Mouse (Mus musculus): ENCODE measurements at regions not wholly inside any gene's neighbourhood (a gene's known extent, or its start where the extent isn't known, plus 50 kb on each side); places are given as distances from the start of the nearest gene placed in this dataset.

GRCm38 (mm10) chr16:86209319-86209718, 307.7 kb upstream of the Adamts5 start:
- TF ChIP-seq CTCF (IDR thresholded peaks at IDR 0.05; ENCODE audit: extremely low read depth, insufficient read depth, insufficient read length, insufficient replicate concordance) = no peak
- TF ChIP-seq POLR2A (IDR thresholded peaks at IDR 0.05; ENCODE audit: low read depth, low read length) = no peak

Data from spleen, adult 2 months (tissue).